Mouse (Mus musculus): ENCODE results near the gene Gp2. TPM values are rescaled to one million over a fixed set of nuclear protein-coding genes. Genes with fewer than 3 reads are reported as not detected.

Gp2 gene
- polyA plus RNA-seq, 1 experiment from 2014 or later = 0.17 TPM

DNA sequence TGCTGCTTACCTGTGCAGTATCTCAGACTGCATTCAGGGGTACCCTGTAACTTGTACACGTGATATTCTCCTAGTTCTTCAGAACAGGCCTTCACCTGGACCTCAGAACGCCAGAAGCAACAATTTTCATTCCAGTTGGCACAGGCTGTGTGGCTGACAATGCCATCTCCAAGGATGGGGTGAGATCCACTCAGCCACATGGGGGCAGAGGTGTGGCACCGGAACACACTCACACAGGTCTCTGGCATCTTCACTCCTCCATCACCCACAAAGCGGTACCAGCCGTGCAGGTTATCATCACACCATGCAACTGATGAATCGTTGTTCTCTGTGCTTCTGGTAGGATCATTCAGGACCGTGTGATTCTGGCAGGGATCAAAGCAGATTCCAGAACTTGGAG, 4.9 kb downstream of the Gp2 start:
- no peak for ATAC-seq
- Histone ChIP-seq H3K9ac (ENCODE audit: low read depth, low read length) (no peak overlapping the region), H3K36me3 (ENCODE audit: control insufficient read depth, insufficient read depth) (no peaks in the 10 kb centered on the region), H3K4me1 (replicated peaks; ENCODE audit: control insufficient read depth, insufficient read depth, low read length) (no peaks in the 10 kb centered on the region), H3K4me2 (replicated peaks; ENCODE audit: low read depth) (no peak overlapping the region), H3K27me3 (replicated peaks; ENCODE audit: control insufficient read depth, insufficient read depth, low read length) (no peaks in the 10 kb centered on the region), H3K9me3 (ENCODE audit: control insufficient read depth) (no peaks in the 10 kb centered on the region), H3K4me3 (ENCODE audit: low read depth, low read length) (no peak overlapping the region), H3K27ac (ENCODE audit: low read depth, low read length) (no peak overlapping the region)
- TF ChIP-seq CTCF (IDR thresholded peaks at IDR 0.05; ENCODE audit: low read depth) = no peak
- WGBS = 75% methylated on average over 7 of the region's 7 CpGs

GRCm38 (mm10) chr7:119443849-119444248, 15.2 kb downstream of the Gp2 start:
- WGBS = 62% methylated on average over 4 of the region's 4 CpGs

GRCm38 (mm10) chr7:119441938-119442337, 17.1 kb downstream of the Gp2 start:
- Histone ChIP-seq H3K27ac (ENCODE audit: low read depth, low read length) (no peak overlapping the region), H3K9me3 (ENCODE audit: control insufficient read depth) (no peaks in the 10 kb centered on the region), H3K9ac (ENCODE audit: low read depth, low read length) (no peak overlapping the region), H3K4me2 (replicated peaks; ENCODE audit: low read depth) (no peak overlapping the region), H3K27me3 (replicated peaks; ENCODE audit: control insufficient read depth, insufficient read depth, low read length) (no peaks in the 10 kb centered on the region), H3K4me3 (ENCODE audit: low read depth, low read length) (no peak overlapping the region), H3K36me3 (ENCODE audit: control insufficient read depth, insufficient read depth) (no peaks in the 10 kb centered on the region), H3K4me1 (replicated peaks; ENCODE audit: control insufficient read depth, insufficient read depth, low read length) (no peaks in the 10 kb centered on the region)
- 74% methylated on average over 1 of the region's 1 CpGs for WGBS
- ATAC-seq = no peak
- no peak for TF ChIP-seq CTCF (IDR thresholded peaks at IDR 0.05; ENCODE audit: low read depth)

More at GRCm38 (mm10) chr7:119443849-119444248, 15.2 kb downstream of the Gp2 start:
- ATAC-seq = no peak
- Histone ChIP-seq H3K4me1 (replicated peaks; ENCODE audit: control insufficient read depth, insufficient read depth, low read length) (no peaks in the 10 kb centered on the region), H3K36me3 (ENCODE audit: control insufficient read depth, insufficient read depth) (no peaks in the 10 kb centered on the region), H3K27ac (ENCODE audit: low read depth, low read length) (no peak overlapping the region), H3K9ac (ENCODE audit: low read depth, low read length) (no peak overlapping the region), H3K4me3 (ENCODE audit: low read depth, low read length) (no peak overlapping the region), H3K27me3 (replicated peaks; ENCODE audit: control insufficient read depth, insufficient read depth, low read length) (no peaks in the 10 kb centered on the region), H3K4me2 (replicated peaks; ENCODE audit: low read depth) (no peak overlapping the region), H3K9me3 (ENCODE audit: control insufficient read depth) (no peaks in the 10 kb centered on the region)
- no peak for TF ChIP-seq CTCF (IDR thresholded peaks at IDR 0.05; ENCODE audit: low read depth)

DNA sequence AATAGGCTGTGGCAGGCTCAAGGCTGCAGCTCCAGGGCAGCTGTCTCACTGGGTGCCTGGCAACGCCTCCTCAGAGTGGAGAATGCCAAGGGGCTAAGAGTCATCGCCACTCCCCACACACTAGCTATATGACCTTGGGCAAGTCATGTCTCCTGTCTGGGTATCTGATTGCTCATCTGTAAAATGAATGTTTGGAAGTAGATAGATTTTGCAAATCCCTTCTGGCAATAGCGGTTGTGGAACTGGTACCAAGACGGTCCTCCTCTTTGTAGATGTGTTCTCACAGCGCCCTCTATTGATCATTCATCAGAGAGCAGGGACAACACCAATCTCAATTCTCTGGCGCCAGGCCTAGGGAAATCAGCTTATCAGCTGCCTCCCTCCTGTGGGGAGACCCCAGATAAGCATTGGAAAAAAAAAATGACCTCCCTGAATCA, 31.9 kb downstream of the Gp2 start:
- no peaks in the 10 kb centered on the region for H3K4me1 ChIP-seq (replicated peaks; ENCODE audit: control insufficient read depth, insufficient read depth, low read length)
- ATAC-seq = no peak
- no peak overlapping the region for H3K4me2 ChIP-seq (replicated peaks; ENCODE audit: low read depth)
- peak; percentile 65 for TF ChIP-seq CTCF (IDR thresholded peaks at IDR 0.05; ENCODE audit: low read depth)
- WGBS = 21% methylated on average over 6 of the region's 6 CpGs
- no peak overlapping the region for H3K27ac ChIP-seq (ENCODE audit: low read depth, low read length)
- no peaks in the 10 kb centered on the region for H3K9me3 ChIP-seq (ENCODE audit: control insufficient read depth)
- no peak overlapping the region for H3K4me3 ChIP-seq (ENCODE audit: low read depth, low read length)
- no peak overlapping the region for H3K9ac ChIP-seq (ENCODE audit: low read depth, low read length)
- no peaks in the 10 kb centered on the region for H3K27me3 ChIP-seq (replicated peaks; ENCODE audit: control insufficient read depth, insufficient read depth, low read length)
- H3K36me3 ChIP-seq (ENCODE audit: control insufficient read depth, insufficient read depth) = no peaks in the 10 kb centered on the region

DNA sequence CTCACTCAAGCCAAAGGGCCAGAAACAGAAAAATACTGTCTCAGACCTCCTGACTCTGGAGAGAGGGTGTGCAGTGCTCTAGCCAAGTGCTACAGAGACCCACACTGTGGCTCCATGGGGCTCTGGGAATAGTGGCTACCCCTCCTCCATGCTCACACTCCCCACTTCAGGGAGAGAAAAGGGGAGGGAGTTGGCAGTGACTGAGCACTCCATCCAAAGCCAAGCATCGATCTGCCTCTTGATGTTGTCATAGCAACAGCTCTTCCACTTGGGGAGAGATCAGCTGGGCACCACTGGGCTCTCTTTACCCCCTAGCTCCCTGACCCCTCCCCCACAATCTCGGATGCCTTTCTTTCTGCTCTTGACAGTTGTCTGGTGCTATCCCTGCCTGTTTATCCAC, 38.4 kb downstream of the Gp2 start:
- no peak for TF ChIP-seq CTCF (IDR thresholded peaks at IDR 0.05; ENCODE audit: low read depth)
- no peak overlapping the region for H3K4me2 ChIP-seq (replicated peaks; ENCODE audit: low read depth)
- no peak overlapping the region for H3K27ac ChIP-seq (ENCODE audit: low read depth, low read length)
- no peaks in the 10 kb centered on the region for H3K27me3 ChIP-seq (replicated peaks; ENCODE audit: control insufficient read depth, insufficient read depth, low read length)
- H3K4me1 ChIP-seq (replicated peaks; ENCODE audit: control insufficient read depth, insufficient read depth, low read length) = no peaks in the 10 kb centered on the region
- 27% methylated on average over 2 of the region's 2 CpGs for WGBS
- ATAC-seq = no peak
- H3K9ac ChIP-seq (ENCODE audit: low read depth, low read length) = no peak overlapping the region
- no peaks in the 10 kb centered on the region for H3K36me3 ChIP-seq (ENCODE audit: control insufficient read depth, insufficient read depth)
- no peaks in the 10 kb centered on the region for H3K9me3 ChIP-seq (ENCODE audit: control insufficient read depth)
- no peak overlapping the region for H3K4me3 ChIP-seq (ENCODE audit: low read depth, low read length)

DNA sequence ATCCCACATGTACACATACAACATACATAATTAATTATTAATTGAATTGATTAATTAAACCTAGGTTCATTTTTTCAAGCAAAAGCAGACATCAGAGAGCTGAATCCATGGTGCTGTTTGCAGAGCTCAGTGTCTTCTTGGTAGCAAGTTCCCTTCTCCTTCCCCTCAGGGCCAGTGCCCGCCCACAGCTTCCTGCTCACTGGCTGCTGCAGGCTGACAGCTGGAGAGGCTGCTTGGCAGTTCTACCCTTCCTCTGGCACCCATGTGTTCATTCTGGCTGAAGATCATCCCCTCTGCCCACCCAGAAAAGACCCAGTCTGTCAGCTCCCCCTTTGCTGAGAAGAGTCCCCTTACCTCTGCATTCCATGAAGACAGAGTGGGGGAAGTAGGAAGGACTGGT, 40.6 kb downstream of the Gp2 start:
- Histone ChIP-seq H3K27ac (ENCODE audit: low read depth, low read length) (no peak overlapping the region), H3K4me3 (ENCODE audit: low read depth, low read length) (no peak overlapping the region), H3K9ac (ENCODE audit: low read depth, low read length) (no peak overlapping the region), H3K36me3 (ENCODE audit: control insufficient read depth, insufficient read depth) (no peaks in the 10 kb centered on the region), H3K27me3 (replicated peaks; ENCODE audit: control insufficient read depth, insufficient read depth, low read length) (no peaks in the 10 kb centered on the region), H3K9me3 (ENCODE audit: control insufficient read depth) (no peaks in the 10 kb centered on the region), H3K4me1 (replicated peaks; ENCODE audit: control insufficient read depth, insufficient read depth, low read length) (no peaks in the 10 kb centered on the region), H3K4me2 (replicated peaks; ENCODE audit: low read depth) (no peak overlapping the region)
- TF ChIP-seq CTCF (IDR thresholded peaks at IDR 0.05; ENCODE audit: low read depth) = no peak
- ATAC-seq = no peak
- 86% methylated on average over 1 of the region's 1 CpGs for WGBS
